Mouse (Mus musculus) gastrocnemius, postnatal 4 days (tissue): ENCODE measurements at regions not wholly inside any gene's neighbourhood (a gene's known extent, or its start where the extent isn't known, plus 50 kb on each side); places are given as distances from the start of the nearest gene placed in this dataset.

Experiments
- DNase-seq, 2 experiments: peaks; one replicate each; pipeline ENCODE4 v3.0.0; 2021 to 2022; ENCODE audit warnings: low spot score in 2 of 2, mixed read lengths in 2 of 2

- DNase-seq = peak in 1 of 2 experiments; percentile 41
These were observed 146.4 kb downstream of the Fndc1 start for GRCm38 (mm10) chr17:7680658-7681057.

- DNase-seq = no peak
These were observed 147.3 kb downstream of the Fndc1 start for GRCm38 (mm10) chr17:7679786-7680185.

DNA sequence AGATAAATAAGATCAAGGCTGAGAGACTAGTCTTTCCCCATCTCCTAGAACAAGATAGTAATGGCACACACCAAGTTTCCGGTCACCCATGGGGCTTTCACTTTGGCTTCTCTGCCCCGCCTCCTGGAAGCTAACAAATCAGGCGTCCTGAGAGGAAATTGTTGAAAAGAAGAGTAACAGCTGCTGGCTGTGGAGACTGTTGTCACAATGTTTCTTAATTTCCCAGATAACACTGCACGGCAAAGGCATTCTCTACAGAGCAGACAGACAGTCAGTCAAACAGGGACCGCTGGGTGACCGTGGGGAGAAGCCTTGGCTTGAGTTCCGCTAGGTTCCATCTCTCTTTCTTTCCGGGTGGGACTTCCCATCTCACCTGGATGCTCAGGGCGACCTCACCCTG, 148.2 kb downstream of the Fndc1 start:
- no peak for DNase-seq

DNA sequence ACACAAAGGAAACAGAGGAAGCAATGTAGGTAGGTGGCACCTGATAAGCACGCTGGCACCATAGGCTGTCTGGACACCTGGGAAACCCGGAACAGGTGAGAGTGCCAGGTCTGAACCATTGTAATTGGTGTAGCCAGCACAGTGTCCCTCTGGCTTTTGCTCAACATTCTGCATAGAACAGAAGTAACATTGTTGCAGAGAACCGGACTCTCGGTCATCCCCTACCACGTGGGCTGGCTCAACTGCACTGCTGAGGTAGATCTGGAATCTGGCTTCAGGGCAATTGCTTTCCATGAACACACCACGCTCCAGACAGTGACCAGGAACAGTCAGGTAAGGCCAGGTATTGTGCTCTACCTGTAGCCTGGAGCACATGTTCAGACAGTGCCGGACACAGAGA, 149.3 kb downstream of the Fndc1 start:
- no peak for DNase-seq

DNA sequence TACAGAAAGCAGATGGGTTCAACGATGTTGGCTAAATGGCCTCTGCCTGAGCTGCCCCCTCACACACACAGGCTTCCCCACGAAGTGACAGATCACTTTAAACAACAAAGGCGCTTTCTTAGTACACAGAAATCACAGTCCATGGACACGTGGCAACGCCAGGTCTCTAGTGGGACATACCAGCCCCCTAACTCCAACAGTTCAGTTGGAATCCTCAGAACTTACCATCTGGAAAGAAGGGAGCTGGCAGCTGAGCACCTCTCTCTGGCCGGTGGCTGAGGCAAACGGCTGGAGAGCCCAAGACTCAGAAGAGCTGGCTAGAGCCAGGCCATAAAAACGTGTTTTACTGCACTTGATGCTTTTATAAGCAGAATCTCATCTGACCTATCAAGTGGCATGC, 149.8 kb downstream of the Fndc1 start:
- no peak for DNase-seq

- no peak for DNase-seq
These were observed 150.3 kb downstream of the Fndc1 start for GRCm38 (mm10) chr17:7676776-7677175.

- DNase-seq = no peak
These were observed 152.6 kb downstream of the Fndc1 start for GRCm38 (mm10) chr17:7674511-7674910.

DNA sequence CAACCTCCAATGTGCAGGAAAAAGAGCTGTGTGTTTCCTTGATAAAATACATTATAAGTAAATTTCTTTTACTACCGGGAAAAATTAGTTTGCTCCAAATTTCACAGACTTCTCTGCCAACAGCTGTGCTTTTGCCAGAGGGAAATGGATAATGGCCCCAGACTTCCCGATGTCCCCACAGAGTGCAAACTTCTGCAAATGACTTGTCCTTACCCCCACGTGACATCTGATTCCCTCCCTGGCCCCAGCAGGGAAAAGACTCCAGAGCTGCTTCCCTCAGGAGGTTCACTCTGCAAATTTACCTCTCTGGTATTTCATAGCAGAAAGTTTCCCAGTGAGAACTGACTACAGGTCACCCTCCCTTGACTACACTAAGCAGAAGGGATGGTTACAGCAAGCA, 159.3 kb downstream of the Fndc1 start:
- no peak for DNase-seq

DNA sequence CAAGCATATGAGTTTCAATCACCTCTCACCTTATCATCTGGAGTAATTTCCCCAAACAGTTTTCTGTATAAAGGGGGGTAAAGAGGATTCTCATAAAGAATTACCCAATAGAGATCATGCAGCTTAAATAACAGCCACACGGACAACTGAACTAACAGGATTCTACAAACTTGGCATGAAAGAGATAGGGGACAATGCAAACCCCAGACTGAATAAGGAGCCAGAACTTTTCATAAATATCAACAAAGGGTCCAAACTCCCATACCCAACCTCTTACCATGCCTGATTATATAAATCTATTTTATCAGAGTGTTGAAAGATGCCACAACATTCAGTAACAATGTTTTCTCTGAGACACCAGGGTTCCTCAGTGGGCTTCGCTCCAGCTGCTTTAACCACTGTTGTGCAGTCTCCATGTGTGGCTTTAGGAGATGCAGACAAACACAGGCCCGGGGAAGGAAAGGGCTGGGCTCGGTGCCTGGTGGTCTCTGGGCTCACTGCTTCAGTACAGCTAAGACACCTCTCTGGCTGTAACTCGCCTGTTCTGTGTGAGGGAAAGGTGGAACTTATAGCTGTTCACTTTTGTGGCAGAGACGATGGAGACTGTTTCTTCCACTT, 160.2 kb downstream of the Fndc1 start:
- no peak for DNase-seq

GRCm38 (mm10) chr17:7666207-7666606, 160.9 kb downstream of the Fndc1 start:
- DNase-seq = no peak

- DNase-seq = no peak
These were observed 161.4 kb downstream of the Fndc1 start for GRCm38 (mm10) chr17:7665686-7666085.

GRCm38 (mm10) chr17:7663896-7664880, 162.9 kb downstream of the Fndc1 start:
- peak; percentile 31 to 59 for DNase-seq

DNA sequence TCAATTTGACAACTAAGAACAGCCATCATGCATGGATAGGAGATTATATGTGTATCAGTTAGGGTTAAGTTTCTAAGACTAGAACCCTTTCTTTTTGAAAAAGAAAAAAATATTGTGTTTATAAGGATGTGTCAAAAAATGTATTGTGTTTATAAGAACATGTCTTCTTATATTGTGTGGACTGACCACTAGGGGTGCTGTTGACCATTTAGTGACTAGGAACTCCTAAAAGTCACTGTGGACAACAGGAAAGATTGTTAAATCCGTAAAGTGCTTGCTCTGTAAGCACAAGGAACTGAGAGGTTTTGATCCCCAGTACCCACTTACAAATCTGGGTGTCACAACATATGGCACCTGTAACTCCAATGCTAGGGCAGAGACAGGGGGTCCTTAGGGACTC, 170.6 kb downstream of the Fndc1 start:
- no peak for DNase-seq

DNA sequence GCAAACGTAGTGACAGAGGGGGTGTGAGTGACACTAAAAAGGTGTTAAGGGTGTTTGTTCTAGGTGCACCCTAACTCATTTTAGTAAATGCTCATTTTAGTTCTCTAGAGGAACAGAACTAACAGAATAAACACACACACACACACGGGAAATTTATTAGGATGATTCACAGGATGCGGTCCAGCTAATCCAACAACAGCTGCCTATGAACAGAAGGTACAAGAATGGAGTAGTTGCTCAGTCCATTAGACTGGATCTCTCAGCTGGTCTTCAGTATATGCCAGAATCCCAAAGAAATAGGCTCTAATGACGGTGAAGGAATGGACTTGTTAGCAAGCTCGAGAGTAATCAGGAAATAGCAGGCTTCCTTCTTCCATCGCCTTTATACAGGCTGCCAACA, 171.1 kb downstream of the Fndc1 start:
- no peak for DNase-seq

DNA sequence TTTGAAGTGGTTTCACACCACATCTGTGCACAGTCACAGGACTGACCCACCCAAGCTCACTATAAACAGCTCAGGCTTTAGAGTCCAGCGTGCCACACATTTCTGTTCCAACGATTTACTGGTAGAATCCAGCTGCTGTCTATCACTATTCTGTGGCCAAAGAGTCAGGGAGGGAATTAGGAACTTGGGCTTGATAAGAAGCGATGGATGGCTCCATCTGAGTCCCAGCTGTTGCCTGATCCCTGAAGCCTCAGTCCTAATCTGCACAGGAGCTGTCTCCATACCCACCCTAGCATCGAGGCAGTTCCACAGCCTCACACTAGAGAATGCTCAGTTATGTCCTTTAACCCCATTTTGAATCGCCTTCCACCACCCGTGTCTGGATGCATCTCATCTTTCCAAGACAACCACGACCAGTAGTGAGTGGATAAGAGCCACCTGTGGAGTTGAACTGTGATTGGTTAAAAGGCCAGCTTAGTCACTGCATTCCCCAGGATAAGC, 173.0 kb downstream of the Fndc1 start:
- no peak for DNase-seq

- no peak for DNase-seq
These were observed 175.1 kb downstream of the Fndc1 start for GRCm38 (mm10) chr17:7652037-7652436.

DNA sequence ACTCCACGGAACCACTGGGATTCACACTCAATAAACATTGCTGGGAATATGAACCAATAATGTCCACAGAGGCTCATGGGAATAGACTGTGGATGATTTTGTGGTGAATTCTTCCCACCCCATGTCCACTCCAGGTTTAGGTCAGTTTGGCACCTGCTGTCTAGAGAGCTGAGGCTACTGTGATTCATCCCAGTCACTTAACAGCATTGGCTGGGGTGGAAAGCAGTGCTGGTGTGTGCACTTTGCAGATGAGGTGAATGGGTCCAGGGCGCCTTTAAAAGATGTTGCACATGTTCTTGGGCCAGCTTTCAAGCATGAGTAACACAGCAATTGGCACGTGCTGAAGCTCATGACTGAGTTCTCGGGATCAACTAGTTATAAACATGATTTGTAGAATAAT, 176.7 kb downstream of the Fndc1 start:
- no peak for DNase-seq

DNA sequence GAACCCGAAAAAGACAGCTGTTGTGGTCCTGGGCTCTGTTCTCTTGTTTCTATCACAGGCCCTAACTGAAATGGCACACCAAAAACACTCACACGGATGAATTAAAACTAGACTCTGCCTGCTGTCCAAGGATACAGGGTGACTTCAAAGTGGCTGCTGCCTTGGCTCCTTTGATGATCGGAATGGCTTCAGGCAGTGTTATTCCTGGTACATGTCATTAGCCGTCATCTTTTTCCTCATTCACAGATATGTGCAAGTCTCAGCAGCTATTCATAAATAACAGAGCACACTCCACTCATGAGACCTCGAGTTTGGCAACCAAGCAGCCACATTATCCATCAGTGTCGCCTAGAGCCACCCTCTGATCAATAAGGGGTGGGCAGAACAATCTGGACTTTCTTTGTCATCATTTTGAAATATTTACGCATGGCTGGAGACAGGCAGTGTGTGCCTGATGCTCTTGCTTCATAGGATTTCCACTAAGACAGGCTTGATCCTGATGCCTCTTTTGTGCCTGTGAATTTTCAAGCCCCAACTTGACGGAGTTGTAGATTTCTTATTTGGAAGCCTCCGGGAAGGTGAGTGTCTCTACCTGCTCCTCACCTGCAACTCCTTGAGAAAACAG, 182.1 kb downstream of the Fndc1 start:
- no peak for DNase-seq

- DNase-seq = no peak
These were observed 183.5 kb downstream of the Fndc1 start for GRCm38 (mm10) chr17:7643640-7644039.

GRCm38 (mm10) chr17:7642442-7642887, 184.6 kb downstream of the Fndc1 start:
- DNase-seq = no peak

GRCm38 (mm10) chr17:7634291-7634664, 192.8 kb downstream of the Fndc1 start:
- DNase-seq = peak in 1 of 2 experiments; percentile 43
